Mouse (Mus musculus) liver, postnatal 0 days (tissue): ENCODE data around the gene Prkra.

Source experiments
- CTCF ChIP-seq: sonication (generic); IDR thresholded peaks from 2 replicates; pipeline ENCODE4 v1.5.1; 2016; ENCODE audit warnings: antibody characterized with exemption, low read depth
- EP300 ChIP-seq: IDR thresholded peaks from 2 replicates; pipeline ENCODE4 v1.6.1; 2016; ENCODE audit warnings: antibody characterized with exemption, low read depth, mild to moderate bottlenecking

DNA sequence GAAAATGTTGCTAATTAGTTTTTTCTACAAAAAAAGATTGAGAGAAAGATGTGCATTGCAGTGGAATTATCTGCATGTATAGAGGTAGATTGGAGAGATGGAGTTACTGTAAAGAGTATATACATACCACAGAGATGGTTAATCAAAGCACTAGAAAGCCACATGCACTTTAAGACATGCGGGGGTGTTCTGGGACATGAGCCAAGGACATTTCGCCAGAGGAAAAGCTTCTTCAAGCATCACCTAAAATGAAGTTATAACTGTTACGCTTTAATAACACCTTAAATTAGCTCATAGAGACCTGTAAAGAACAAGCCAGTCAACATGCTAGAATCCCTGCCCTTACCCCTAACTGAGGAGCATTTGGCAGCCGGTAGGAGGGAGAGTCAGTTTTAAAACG, 19.4 kb upstream of the Prkra start:
- TF ChIP-seq CTCF = no peak
- TF ChIP-seq EP300 = no peak
